Mouse (Mus musculus) stomach, embryonic 15.5 days (tissue): ENCODE results near the gene Ubxn6. TPM values are rescaled to one million over a fixed set of nuclear protein-coding genes. Genes with fewer than 3 reads are reported as not detected.

Experiments used
- ATAC-seq: fragments of 200-750 bp; cut with Nextera tagmentation; 2 replicates; pipeline ENCODE4 v1.8.0; 2017; ENCODE audit warnings: low read depth, moderate number of reproducible peaks, moderate TSS enrichment; ENCODE audit not compliant: insufficient read depth, low FRiP score
- H3K27ac ChIP-seq: fragments of 300-500 bp; sonication (generic); 2 replicates; pipeline ENCODE4 v1.5.1; 2015; ENCODE audit warnings: mild to moderate bottlenecking, inconsistent platforms
- H3K27me3 ChIP-seq: fragments of 300-500 bp; sonication (generic); replicated peaks from 2 replicates; pipeline ENCODE4 v1.6.1; 2015; ENCODE audit warnings: inconsistent platforms
- H3K36me3 ChIP-seq: fragments of 300-500 bp; sonication (generic); 2 replicates; pipeline ENCODE4 v1.6.1; 2015; ENCODE audit warnings: inconsistent platforms
- H3K4me1 ChIP-seq: fragments of 300-500 bp; sonication (generic); 2 replicates; pipeline ENCODE4 v1.6.1; 2015; ENCODE audit warnings: inconsistent platforms
- H3K4me2 ChIP-seq: fragments of 300-500 bp; sonication (generic); 2 replicates; pipeline ENCODE4 v1.6.1; 2015; ENCODE audit warnings: mild to moderate bottlenecking, inconsistent platforms
- H3K4me3 ChIP-seq: fragments of 300-500 bp; sonication (generic); replicated peaks from 2 replicates; pipeline ENCODE4 v1.5.1; 2015; ENCODE audit warnings: inconsistent platforms
- H3K9ac ChIP-seq: fragments of 300-500 bp; sonication (generic); 2 replicates; pipeline ENCODE4 v1.6.1; 2015; ENCODE audit warnings: inconsistent platforms
- H3K9me3 ChIP-seq: fragments of 300-500 bp; sonication (generic); 2 replicates; pipeline ENCODE4 v1.6.1; 2016; ENCODE audit warnings: inconsistent platforms
- WGBS: fragments of 180-500 bp; shearing (Covaris S2); methylation state at CpG from one replicate; pipeline ENCODE4 v1.1.7; 2015; 5-methylcytosine and 5-hydroxymethylcytosine counted together
- polyA plus RNA-seq: library from polyadenylated mRNA; unstranded; fragments of >200 nt; fragmentation: Nextera tagmentation; extraction: Ambion mirVana; gene quantifications from 2 replicates; pipeline ENCODE4 v1.2.1, GENCODE M21; 2015

Gene Ubxn6
- polyA plus RNA-seq, 1 experiment from 2014 or later: 36.0 TPM

DNA sequence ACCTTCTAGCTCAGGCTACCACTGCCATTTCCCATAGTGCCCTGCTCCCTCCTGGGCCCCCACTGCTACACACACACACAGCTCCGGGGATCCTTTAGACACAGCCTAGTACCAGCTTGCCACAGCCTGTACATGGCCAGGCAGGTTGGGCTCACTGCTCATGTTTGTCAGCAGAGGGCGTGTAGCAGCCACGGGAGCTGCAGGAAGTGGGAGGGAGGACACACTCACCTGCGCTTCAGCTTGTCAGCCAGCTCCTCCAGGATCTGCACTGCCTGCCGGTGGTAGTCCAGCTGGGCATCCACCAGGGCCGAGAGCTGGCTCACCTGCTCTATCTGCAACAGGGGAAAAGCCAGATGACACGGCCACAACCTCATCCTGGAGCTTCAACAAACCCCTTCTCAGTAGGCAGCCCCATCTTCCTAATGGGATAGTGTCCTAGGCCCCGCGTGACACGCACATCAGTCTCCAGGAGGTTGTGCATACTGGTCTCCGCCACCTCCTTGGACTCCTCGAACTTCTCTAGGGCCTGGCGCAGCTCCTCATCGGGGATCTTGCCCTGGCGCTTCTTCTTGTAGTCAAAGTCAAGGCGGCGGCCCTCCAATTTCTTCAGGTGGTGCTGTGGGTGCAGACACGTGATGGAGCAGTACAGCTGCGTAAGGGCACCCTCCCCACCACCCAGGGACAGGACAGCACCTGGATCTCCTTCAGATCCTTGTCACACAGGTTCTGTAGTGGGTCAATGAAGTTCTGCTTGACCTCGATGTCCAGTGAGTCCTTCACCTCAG is 56.3 kb downstream of the Ubxn6 start:
- Histone ChIP-seq H3K4me1 (0 out of 2 replicates have a peak, but pooled peaks cover 8% of the 10 kb centered on the region), H3K9me3 (no peaks in the 10 kb centered on the region), H3K9ac (no peak overlapping the region), H3K4me3 (no peak overlapping the region), H3K4me2 (no peak overlapping the region), H3K27ac (no peak overlapping the region), H3K36me3 (peaks cover 47% of the 10 kb centered on the region), H3K27me3 (no peaks in the 10 kb centered on the region)
- ATAC-seq: peak; percentile 14; the same call in 1 of the 2 replicates
- WGBS: 68% methylated on average over 20 of the region's 20 CpGs

DNA sequence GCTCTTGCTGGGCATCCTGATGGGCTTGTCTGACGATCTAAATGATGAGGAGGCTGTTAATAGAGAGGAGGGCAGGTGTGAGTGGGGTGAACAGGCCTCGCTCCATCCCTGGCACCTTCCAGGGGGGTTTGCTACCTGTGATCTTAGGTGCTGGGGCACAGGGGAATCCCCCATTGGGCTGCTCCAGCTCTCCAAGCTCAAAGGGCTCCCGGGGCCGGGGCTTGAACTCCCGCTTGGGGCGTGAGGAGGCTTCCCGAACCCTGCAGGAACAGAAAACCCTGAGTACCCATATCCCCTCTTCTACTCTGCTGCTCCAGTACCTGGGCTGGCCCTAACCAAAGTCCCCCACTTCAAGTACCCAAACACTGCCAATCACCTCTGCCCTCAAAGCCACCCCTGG is 57.0 kb downstream of the Ubxn6 start:
- Histone ChIP-seq H3K4me1 (0 out of 2 replicates have a peak, but pooled peaks cover 6% of the 10 kb centered on the region), H3K27ac (no peak overlapping the region), H3K4me3 (no peak overlapping the region), H3K9me3 (no peaks in the 10 kb centered on the region), H3K36me3 (peaks cover 47% of the 10 kb centered on the region), H3K4me2 (no peak overlapping the region), H3K9ac (no peak overlapping the region), H3K27me3 (no peaks in the 10 kb centered on the region)
- ATAC-seq: no peak
- 89% methylated on average over 7 of the region's 7 CpGs for WGBS

Other genes with a start within 250 kb of the Ubxn6 start
- 9.4 and 9.9 TPM in 2 replicates for gene Zfp119a, start 196.1 kb downstream of the Ubxn6 start, polyA plus RNA-seq
- gene Zfp959, start 182.9 kb downstream of the Ubxn6 start, polyA plus RNA-seq: 14.0 and 15.1 TPM in 2 replicates
- 6.1 and 6.9 TPM in 2 replicates for gene Zfp119b, start 125.5 kb downstream of the Ubxn6 start, polyA plus RNA-seq
- gene Ebi3, start 122.4 kb downstream of the Ubxn6 start, polyA plus RNA-seq: 4.1 TPM in 2 replicates
- gene Yju2, start 115.9 kb downstream of the Ubxn6 start, polyA plus RNA-seq: 22.0 and 24.8 TPM in 2 replicates
- 10.4 and 11.1 TPM in 2 replicates for gene Shd, start 104.6 kb downstream of the Ubxn6 start, polyA plus RNA-seq
- 9.8 and 11.7 TPM in 2 replicates for gene Fsd1, start 88.5 kb downstream of the Ubxn6 start, polyA plus RNA-seq
- gene Stap2, start 69.4 kb downstream of the Ubxn6 start, polyA plus RNA-seq: 28.0 and 30.9 TPM in 2 replicates
- 89.7 and 91.8 TPM in 2 replicates for gene Mpnd, start 69.3 kb downstream of the Ubxn6 start, polyA plus RNA-seq
- 136 and 142 TPM in 2 replicates for gene Sh3gl1, start 38.4 kb downstream of the Ubxn6 start, polyA plus RNA-seq
- gene Chaf1a, start 34.6 kb downstream of the Ubxn6 start, polyA plus RNA-seq: 21.7 and 22.4 TPM in 2 replicates
- gene Hdgfl2, start 4.6 kb upstream of the Ubxn6 start, polyA plus RNA-seq: 99.9 and 103 TPM in 2 replicates
- gene Plin4, start 34.8 kb upstream of the Ubxn6 start, polyA plus RNA-seq: 0.36 TPM in 2 replicates
- 0.42 and 0.59 TPM in 2 replicates for gene Plin5, start 42.6 kb upstream of the Ubxn6 start, polyA plus RNA-seq
- gene Lrg1, start 47.0 kb upstream of the Ubxn6 start, polyA plus RNA-seq: 0.52 and 1.6 TPM in 2 replicates
- gene Sema6b, start 65.3 kb upstream of the Ubxn6 start, polyA plus RNA-seq: 1.3 and 1.4 TPM in 2 replicates
- 13.2 and 14.8 TPM in 2 replicates for gene Tnfaip8l1, start 87.4 kb upstream of the Ubxn6 start, polyA plus RNA-seq
- gene Mydgf, start 108.9 kb upstream of the Ubxn6 start, polyA plus RNA-seq: 112 and 113 TPM in 2 replicates
- 33.2 and 37.5 TPM in 2 replicates for gene Dpp9, start 143.9 kb upstream of the Ubxn6 start, polyA plus RNA-seq
- gene Fem1a, start 181.8 kb upstream of the Ubxn6 start, polyA plus RNA-seq: 12.7 and 13.0 TPM in 2 replicates
- gene Ticam1, start 201.8 kb upstream of the Ubxn6 start, polyA plus RNA-seq: 6.6 and 7.8 TPM in 2 replicates
- 90.7 and 93.1 TPM in 2 replicates for gene Plin3, start 217.8 kb upstream of the Ubxn6 start, polyA plus RNA-seq
- not detected in 2 replicates for gene Arrdc5, start 225.3 kb upstream of the Ubxn6 start, polyA plus RNA-seq
- 103 and 110 TPM in 2 replicates for gene Uhrf1, start 228.3 kb upstream of the Ubxn6 start, polyA plus RNA-seq